Mouse (Mus musculus): ENCODE results near the gene Rap1a.

The Rap1a gene

DNA sequence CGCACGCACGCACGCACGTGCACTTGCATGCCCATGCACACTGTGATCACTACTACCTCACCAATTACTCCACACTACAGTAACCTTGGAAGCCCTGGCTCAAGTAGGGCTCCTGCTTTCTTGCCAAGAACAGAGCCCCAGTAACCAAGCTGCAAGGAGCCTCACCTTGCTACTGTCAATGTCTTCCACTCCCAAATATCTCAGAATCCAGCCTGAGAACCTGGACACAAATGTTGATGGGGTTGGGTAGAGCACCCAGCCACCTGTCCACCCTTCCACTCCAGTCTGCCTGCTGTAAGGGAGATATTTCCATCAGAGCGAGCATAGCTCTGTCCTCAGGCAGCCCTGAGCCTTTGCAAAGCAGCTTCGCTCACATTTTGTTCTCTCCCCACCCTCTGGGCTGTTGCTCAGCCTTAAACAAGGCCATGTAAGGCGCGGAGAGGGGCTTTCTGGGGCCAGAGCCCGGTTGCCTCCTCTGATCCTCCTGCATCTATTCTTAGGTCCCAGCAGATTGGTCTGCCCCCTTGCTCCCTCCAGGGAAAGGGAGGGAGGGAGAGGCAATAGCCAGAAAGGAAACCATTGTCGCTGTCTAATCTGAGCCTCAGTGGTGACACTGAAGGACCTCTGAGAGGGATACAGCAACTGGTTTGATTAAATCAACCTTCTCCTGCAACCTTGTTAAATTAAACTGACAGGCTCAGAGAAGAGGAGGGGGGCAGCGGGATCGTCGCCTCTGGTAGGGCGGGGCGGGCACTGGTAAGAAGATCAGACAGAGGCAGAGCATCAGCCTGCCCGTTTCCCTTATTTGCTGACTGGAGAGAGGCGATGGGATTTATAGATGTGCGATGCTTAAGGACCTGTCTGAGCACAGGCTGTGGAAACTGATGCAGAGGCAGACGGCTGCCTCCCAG is 105.4 kb downstream of the Rap1a start:
- in situ Hi-C loops (cut with MboI; ENCODE audit: low sequenced_read_pairs) = no loop called here

DNA sequence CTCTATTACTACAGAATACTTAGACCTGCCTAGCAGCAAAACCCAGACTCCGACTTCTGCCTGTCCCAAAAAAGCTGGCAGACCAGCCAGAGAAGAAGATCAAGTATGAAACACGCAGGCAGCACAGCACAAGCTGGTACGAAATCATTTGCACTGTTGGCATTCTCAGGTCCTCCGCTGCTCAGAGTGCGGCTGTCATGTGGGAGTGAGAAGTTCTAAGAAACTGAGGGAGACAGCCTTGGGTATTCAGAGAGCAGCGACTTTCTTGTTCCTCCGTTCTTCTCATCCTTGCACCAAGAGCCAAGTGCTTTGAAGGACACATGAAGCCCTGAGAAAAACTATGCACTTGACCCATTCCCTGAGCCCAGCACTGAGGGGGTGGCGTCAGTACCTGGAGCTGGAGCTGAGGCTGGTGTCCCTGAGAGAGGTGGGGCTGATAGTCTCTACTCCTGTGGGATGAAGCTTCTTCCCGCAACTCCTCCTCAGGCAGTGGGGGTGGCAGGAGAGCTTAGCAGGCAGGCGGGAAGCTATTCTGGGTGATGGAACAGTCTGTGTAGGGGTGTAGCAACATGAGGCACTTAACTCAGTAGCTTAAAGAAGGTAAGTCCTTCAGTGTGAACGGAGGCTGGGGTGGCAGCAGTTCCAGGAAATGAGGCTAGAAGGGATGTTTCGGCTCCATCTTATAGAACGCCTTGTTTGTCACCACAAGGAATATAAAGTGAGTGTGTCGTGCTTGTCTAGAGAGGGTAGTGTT is 107.6 kb downstream of the Rap1a start:
- in situ Hi-C loops (cut with MboI; ENCODE audit: low sequenced_read_pairs) = no loop called here

GRCm38 (mm10) chr3:105688536-105688935 is 112.6 kb downstream of the Rap1a start:
- in situ Hi-C loops (cut with MboI; ENCODE audit: low sequenced_read_pairs) = loop anchor here (5.0 kb wide), 1 partner anchor 209 kb away; no protein-coding TSS in a partner anchor

- in situ Hi-C loops (cut with MboI; ENCODE audit: low sequenced_read_pairs) = loop anchor here (5.0 kb wide), 1 partner anchor 210 kb away; no protein-coding TSS in a partner anchor
These were observed 113.6 kb downstream of the Rap1a start, which contains the start of gene Ddx20 for GRCm38 (mm10) chr3:105687324-105688060. Gene Ddx20, minus strand, starts transcription at chr3:105687574.

- in situ Hi-C loops (cut with MboI; ENCODE audit: low sequenced_read_pairs) = loop anchor here (5.0 kb wide), 1 partner anchor 211 kb away; no protein-coding TSS in a partner anchor
These were observed 114.5 kb downstream of the Rap1a start for GRCm38 (mm10) chr3:105686394-105687323.

DNA sequence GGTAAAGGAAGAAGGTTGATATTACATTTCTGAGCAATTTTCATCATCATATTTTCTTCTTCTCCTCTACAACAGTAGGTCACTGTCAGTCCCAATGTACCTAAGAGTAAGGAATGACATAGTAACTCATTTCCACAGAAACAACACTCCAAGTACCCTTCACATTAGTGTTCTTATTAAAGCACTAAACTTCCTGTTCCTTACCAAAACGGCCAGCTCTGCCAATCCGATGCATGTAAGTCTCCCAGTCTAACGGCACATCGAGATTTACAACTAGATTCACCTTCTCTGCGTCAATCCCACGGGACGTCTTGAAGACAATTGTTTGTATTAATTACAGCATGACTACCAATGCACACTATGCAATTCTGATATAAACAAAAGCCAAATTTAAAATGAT is 120.8 kb downstream of the Rap1a start:
- in situ Hi-C loops (cut with MboI; ENCODE audit: low sequenced_read_pairs) = no loop called here

Data from CH12F3 (cell line).